Mouse (Mus musculus) hindbrain, postnatal 0 days (tissue): ENCODE results near the gene AA467197. TPM values are rescaled to one million over a fixed set of nuclear protein-coding genes. Genes with fewer than 3 reads are reported as not detected.

Experiments used
- ATAC-seq: fragments of 200-750 bp; cut with Nextera tagmentation; 2 replicates; pipeline ENCODE4 v1.8.0; 2017; ENCODE audit warnings: mild to moderate bottlenecking, moderate TSS enrichment, moderate library complexity
- DNase-seq: peaks from one replicate; pipeline ENCODE4 v3.0.0-alpha.2; 2015; ENCODE audit warnings: low spot score
- H3K27ac ChIP-seq: fragments of 300-500 bp; sonication (generic); 2 replicates; pipeline ENCODE4 v1.5.1; 2014; ENCODE audit warnings: mild to moderate bottlenecking
- H3K27me3 ChIP-seq: fragments of 300-500 bp; sonication (generic); 2 replicates; pipeline ENCODE4 v1.6.1; 2014; ENCODE audit warnings: low read length, mixed read lengths; ENCODE audit not compliant: insufficient read depth
- H3K36me3 ChIP-seq: fragments of 300-500 bp; sonication (generic); 2 replicates; pipeline ENCODE4 v1.6.1; 2014; ENCODE audit warnings: low read length, mixed read lengths; ENCODE audit not compliant: insufficient read depth
- H3K4me1 ChIP-seq: fragments of 300-500 bp; sonication (generic); 2 replicates; pipeline ENCODE4 v1.6.1; 2014; ENCODE audit warnings: antibody characterized with exemption, low read length, mixed read lengths; ENCODE audit not compliant: insufficient read depth
- H3K4me2 ChIP-seq: fragments of 300-500 bp; sonication (generic); 2 replicates; pipeline ENCODE4 v1.6.1; 2014; ENCODE audit warnings: low read depth, mild to moderate bottlenecking, low read length, moderate library complexity, mixed read lengths
- H3K4me3 ChIP-seq: fragments of 300-500 bp; sonication (generic); 2 replicates; pipeline ENCODE4 v1.5.1; 2014; ENCODE audit warnings: low read length
- H3K9ac ChIP-seq: fragments of 300-500 bp; sonication (generic); replicated peaks from 2 replicates; pipeline ENCODE4 v1.6.1; 2014; ENCODE audit warnings: mild to moderate bottlenecking, low read length, moderate library complexity, mixed read lengths
- H3K9me3 ChIP-seq: fragments of 300-500 bp; sonication (generic); 2 replicates; pipeline ENCODE4 v1.6.1; 2016; ENCODE audit warnings: low read length, mixed read lengths
- CTCF ChIP-seq: IDR thresholded peaks from 2 replicates; pipeline ENCODE4 v1.5.1; 2016; ENCODE audit warnings: antibody characterized with exemption, control low read depth, low read depth
- WGBS: fragments of 180-500 bp; shearing (Covaris S2); extraction: QIAGEN DNeasy Blood & Tissue Kit; methylation state at CpG from one replicate; pipeline ENCODE4 v1.1.7; 2014; 5-methylcytosine and 5-hydroxymethylcytosine counted together
- polyA plus RNA-seq: library from polyadenylated mRNA; unstranded; fragments of >200 nt; fragmentation: Nextera tagmentation; extraction: Ambion mirVana; gene quantifications from 2 replicates; pipeline ENCODE4 v1.2.1, GENCODE M21; 2015
- total RNA-seq: library from RNA; depleted of rRNA; stranded (reverse); fragments of >200 nt; gene quantifications from 2 replicates; pipeline ENCODE4 v1.2.3, GENCODE M21; 2014; rRNA removed

The AA467197 gene
- total RNA-seq = not detected in 2 replicates
- polyA plus RNA-seq = 0.66 and 1.3 TPM in 2 replicates

- Histone ChIP-seq H3K4me2 (peak within 1 kb of the TSS; percentile 64), H3K9me3 (no peaks in the 10 kb centered on the region), H3K36me3 (peaks cover 13% of the 10 kb centered on the region), H3K4me1 (0 out of 2 replicates have a peak, but pooled peaks cover 2% of the 10 kb centered on the region), H3K27me3 (0 out of 2 replicates have a peak, but pooled peaks cover 5% of the 10 kb centered on the region), H3K27ac (no peak within 1 kb of the TSS), H3K4me3 (peak within 1 kb of the TSS; percentile 40), H3K9ac (peak within 1 kb of the TSS; percentile 17; the same call in 1 of the 2 replicates)
- 61% methylated on average over 3 of the region's 3 CpGs for WGBS
- DNase-seq (no peak), ATAC-seq (no peak)
- TF ChIP-seq CTCF = no peak
These were observed at the start of gene AA467197 for GRCm38 (mm10) chr2:122636686-122637085. Gene AA467197 (plus strand): TSS chr2:122636986.

GRCm38 (mm10) chr2:122587861-122588519, 48.8 kb upstream of the AA467197 start:
- Histone ChIP-seq H3K9me3 (no peaks in the 10 kb centered on the region), H3K9ac (no peak overlapping the region), H3K4me1 (no peaks in the 10 kb centered on the region), H3K27ac (no peak overlapping the region), H3K4me3 (no peak overlapping the region), H3K4me2 (no peak overlapping the region), H3K27me3 (no peaks in the 10 kb centered on the region), H3K36me3 (no peaks in the 10 kb centered on the region)
- DNase-seq = no peak
- TF ChIP-seq CTCF = no peak
- WGBS = 80% methylated on average over 8 of the region's 8 CpGs
- ATAC-seq = no peak

- WGBS = 77% methylated on average over 1 of the region's 1 CpGs
- no peak for TF ChIP-seq CTCF
- DNase-seq = no peak
- H3K27ac ChIP-seq = no peak overlapping the region
- H3K9ac ChIP-seq = no peak overlapping the region
- H3K4me2 ChIP-seq = no peak overlapping the region
- no peak overlapping the region for H3K4me3 ChIP-seq
- H3K9me3 ChIP-seq = no peaks in the 10 kb centered on the region
- H3K4me1 ChIP-seq = no peaks in the 10 kb centered on the region
- H3K36me3 ChIP-seq = peaks cover 2% of the 10 kb centered on the region; the same call in 1 of the 2 replicates
- no peak for ATAC-seq
- H3K27me3 ChIP-seq = no peaks in the 10 kb centered on the region
These were observed 46.4 kb upstream of the AA467197 start for GRCm38 (mm10) chr2:122590351-122590750.

GRCm38 (mm10) chr2:122591213-122591612, 45.6 kb upstream of the AA467197 start:
- no peak overlapping the region for H3K27ac ChIP-seq
- no peak overlapping the region for H3K9ac ChIP-seq
- DNase-seq (no peak), ATAC-seq (no peak)
- no peak overlapping the region for H3K4me3 ChIP-seq
- H3K4me2 ChIP-seq = no peak overlapping the region
- H3K4me1 ChIP-seq = no peaks in the 10 kb centered on the region
- TF ChIP-seq CTCF = no peak
- no peaks in the 10 kb centered on the region for H3K9me3 ChIP-seq
- H3K27me3 ChIP-seq = no peaks in the 10 kb centered on the region
- WGBS = 77% methylated on average over 2 of the region's 2 CpGs
- H3K36me3 ChIP-seq = peaks cover 4% of the 10 kb centered on the region; the same call in 1 of the 2 replicates

- ATAC-seq (no peak), DNase-seq (no peak)
- H3K27ac ChIP-seq = no peak overlapping the region
- H3K9me3 ChIP-seq = no peaks in the 10 kb centered on the region
- H3K9ac ChIP-seq = no peak overlapping the region
- H3K4me2 ChIP-seq = no peak overlapping the region
- H3K4me1 ChIP-seq = no peaks in the 10 kb centered on the region
- H3K36me3 ChIP-seq = peaks cover 4% of the 10 kb centered on the region; the same call in 1 of the 2 replicates
- TF ChIP-seq CTCF = no peak
- H3K4me3 ChIP-seq = no peak overlapping the region
- no peaks in the 10 kb centered on the region for H3K27me3 ChIP-seq
- 94% methylated on average over 16 of the region's 16 CpGs for WGBS
These were observed 41.3 kb upstream of the AA467197 start for GRCm38 (mm10) chr2:122595461-122595860.

- ATAC-seq (no peak), DNase-seq (no peak)
- Histone ChIP-seq H3K36me3 (peaks cover 8% of the 10 kb centered on the region; the same call in 1 of the 2 replicates), H3K27me3 (no peaks in the 10 kb centered on the region), H3K4me1 (no peaks in the 10 kb centered on the region), H3K27ac (no peak overlapping the region), H3K4me3 (no peak overlapping the region), H3K4me2 (no peak overlapping the region), H3K9ac (no peak overlapping the region), H3K9me3 (no peaks in the 10 kb centered on the region)
- no peak for TF ChIP-seq CTCF
- 84% methylated on average over 2 of the region's 2 CpGs for WGBS
These were observed 37.0 kb upstream of the AA467197 start for GRCm38 (mm10) chr2:122599736-122600135.

- WGBS = 73% methylated on average over 2 of the region's 2 CpGs
- Histone ChIP-seq H3K4me2 (no peak overlapping the region), H3K4me3 (no peak overlapping the region), H3K36me3 (peaks cover 4% of the 10 kb centered on the region; the same call in 1 of the 2 replicates), H3K9ac (no peak overlapping the region), H3K27ac (no peak overlapping the region), H3K4me1 (no peaks in the 10 kb centered on the region), H3K9me3 (no peaks in the 10 kb centered on the region), H3K27me3 (no peaks in the 10 kb centered on the region)
- DNase-seq (no peak), ATAC-seq (no peak)
- no peak for TF ChIP-seq CTCF
These were observed 35.4 kb upstream of the AA467197 start for GRCm38 (mm10) chr2:122601354-122601753.
